Comparison of ENCODE assay signal across 16 mouse cellular contexts in genomic region chr2:148505651-148506050, GRCm38 (mm10).
A peak's percentile ranks its signal among the peaks of the same experiment; 100 is the strongest.
DNase-seq lines count a peak whose midpoint lies in the region; ATAC-seq and TF ChIP-seq lines count a peak whose summit lies in the region.
"Had no signal": no experiment of that assay in that cellular context is flagged by ENCODE, and none has a peak within 500 bp of the region (broad histone marks: within the 10 kb centered on the region; RNA-seq: fewer than 3 reads in every experiment).

No protein-coding gene starts in this region.

- WGBS in kidney, adult 2 months: 72% methylated on average over 3 of the region's 3 CpGs
- WGBS in heart, postnatal 0 days: 12% methylated on average over 3 of the region's 3 CpGs

- peak; percentile 81 for DNase-seq in kidney, adult 2 months
- no peak for DNase-seq in kidney, adult 18-20 months
- peak; percentile 43 for DNase-seq in heart, postnatal 0 days (ENCODE audit: low spot score)
- peak; percentile 44 to 79 for DNase-seq in kidney, postnatal 36 days
- no peak for DNase-seq in T-cell, adult 2 months (ENCODE audit: low spot score)
- no peak for DNase-seq in urinary bladder, postnatal 4 days (ENCODE audit: low spot score in 2 of 2)
- DNase-seq: cerebellum, adult 2 months; embryo, embryonic 11 days; gastrocnemius, postnatal 14 days had no signal

- peak; percentile 47; the same call in 1 of the 2 replicates for ATAC-seq in heart, postnatal 0 days (ENCODE audit: insufficient read depth, low read depth)
- peak; percentile 59; the same call in 1 of the 2 replicates for ATAC-seq in megakaryocyte-erythroid progenitor cell, adult 5-6 weeks (replicated peaks; ENCODE audit: low FRiP score, low TSS enrichment, poor library complexity, severe bottlenecking)
- ATAC-seq: activated CD4-positive, CD25-positive, alpha-beta regulatory T cell, adult 4 months; CD4-positive, CD25-positive, alpha-beta regulatory T cell, adult 4 months; forebrain, embryonic 15.5 days had no signal

- no peak overlapping the region for H3K27ac ChIP-seq in kidney, adult 2 months (ENCODE audit: insufficient read depth, low read depth, low read length)
- peak overlapping the region; percentile 5; the same call in 1 of the 2 replicates for H3K27ac ChIP-seq in heart, postnatal 0 days (ENCODE audit: low read depth)
- H3K27ac ChIP-seq: forebrain, embryonic 15.5 days; limb, embryonic 12.5 days; midbrain, embryonic 12.5 days had no signal

- H3K4me3 ChIP-seq in kidney, adult 2 months (ENCODE audit: insufficient read depth, low read depth, low read length): no peak overlapping the region
- H3K4me3 ChIP-seq in heart, postnatal 0 days (ENCODE audit: low read depth, low read length): no peak overlapping the region
- H3K4me3 ChIP-seq: forebrain, embryonic 15.5 days; limb, embryonic 12.5 days; midbrain, embryonic 12.5 days; myocyte had no signal

- no peaks in the 10 kb centered on the region for H3K9me3 ChIP-seq in heart, postnatal 0 days (replicated peaks; ENCODE audit: control insufficient read depth, low read length)
- H3K9me3 ChIP-seq: forebrain, embryonic 15.5 days; limb, embryonic 12.5 days; midbrain, embryonic 12.5 days had no signal

- TF ChIP-seq POLR2A in kidney, adult 2 months (IDR thresholded peaks at IDR 0.05; ENCODE audit: low read depth, low read length): no peak

- no peak overlapping the region for H3K4me2 ChIP-seq in heart, postnatal 0 days (ENCODE audit: low read depth, low read length)
- H3K4me2 ChIP-seq: forebrain, embryonic 15.5 days; limb, embryonic 12.5 days; midbrain, embryonic 12.5 days had no signal

- no peak for TF ChIP-seq EP300 in heart, postnatal 0 days (IDR thresholded peaks at IDR 0.05; ENCODE audit: low read depth)

- peaks cover 3% of the 10 kb centered on the region; the same call in 1 of the 2 replicates for H3K4me1 ChIP-seq in kidney, adult 2 months (ENCODE audit: control insufficient read depth, insufficient read depth, low read length)
- H3K4me1 ChIP-seq in heart, postnatal 0 days (ENCODE audit: control insufficient read depth, insufficient read depth): peaks cover 20% of the 10 kb centered on the region; the same call in 1 of the 2 replicates
- H3K4me1 ChIP-seq: forebrain, embryonic 15.5 days; limb, embryonic 12.5 days; midbrain, embryonic 12.5 days had no signal

- TF ChIP-seq CTCF in kidney, adult 2 months (conservative IDR thresholded peaks at IDR 0.05; ENCODE audit: insufficient read depth, insufficient read length, low read depth, low read length): no peak
- TF ChIP-seq CTCF in heart, postnatal 0 days (IDR thresholded peaks at IDR 0.05; ENCODE audit: low read depth): no peak

- no peaks in the 10 kb centered on the region for H3K36me3 ChIP-seq in kidney, adult 2 months (ENCODE audit: control insufficient read depth, insufficient read depth, low read length)
- no peaks in the 10 kb centered on the region for H3K36me3 ChIP-seq in heart, postnatal 0 days (replicated peaks; ENCODE audit: control insufficient read depth, insufficient read depth, low read length)
- H3K36me3 ChIP-seq: forebrain, embryonic 15.5 days; limb, embryonic 12.5 days; midbrain, embryonic 12.5 days had no signal

- no peaks in the 10 kb centered on the region for H3K27me3 ChIP-seq in kidney, adult 2 months (replicated peaks; ENCODE audit: control insufficient read depth, insufficient read depth, low read length)
- no peaks in the 10 kb centered on the region for H3K27me3 ChIP-seq in heart, postnatal 0 days (ENCODE audit: control insufficient read depth, insufficient read depth, low read length)
- H3K27me3 ChIP-seq: forebrain, embryonic 15.5 days; limb, embryonic 12.5 days; midbrain, embryonic 12.5 days had no signal

- no peak overlapping the region for H3K9ac ChIP-seq in heart, postnatal 0 days (replicated peaks; ENCODE audit: low read depth, low read length)
- H3K9ac ChIP-seq: forebrain, embryonic 15.5 days; limb, embryonic 12.5 days; midbrain, embryonic 12.5 days had no signal

Comparison
In these comparisons a context has a peak if more than half of its experiments do, and no peak if none do; other contexts are left out.
1. DNase-seq: peak in kidney, adult 2 months (single experiment), heart, postnatal 0 days (single experiment) and kidney, postnatal 36 days (2 of 2); none in kidney, adult 18-20 months (single experiment), T-cell, adult 2 months (single experiment) and urinary bladder, postnatal 4 days (0 of 2).